Mouse (Mus musculus): ENCODE measurements around the gene Ralgps2. TPM values are rescaled to one million over a fixed set of nuclear protein-coding genes. Genes with fewer than 3 reads are reported as not detected.

Gene Ralgps2
- polyA plus RNA-seq, 1 experiment from 2014 or later = 60.2 TPM

- WGBS = 33% methylated on average over 5 of the region's 5 CpGs
- H3K36me3 ChIP-seq (ENCODE audit: control insufficient read depth, insufficient read depth, low read length) = no peaks in the 10 kb centered on the region
- no peaks in the 10 kb centered on the region for H3K9me3 ChIP-seq (ENCODE audit: control insufficient read depth, low read length)
- H3K27ac ChIP-seq (replicated peaks in 1 of 2; ENCODE audit: control insufficient read depth in 1 of 2, insufficient read depth in 1 of 2, low read depth in 2 of 2, low read length in 2 of 2) = no peak overlapping the region
- no peak overlapping the region for H3K9ac ChIP-seq (ENCODE audit: low read length)
- H3K27me3 ChIP-seq (ENCODE audit: control insufficient read depth, insufficient read depth, low read length) = no peaks in the 10 kb centered on the region
- H3K4me1 ChIP-seq (ENCODE audit: control insufficient read depth in 2 of 2, insufficient read depth in 2 of 2, low read length in 2 of 2) = peaks cover 2 to 36% of the 10 kb centered on the region in 2 experiments; a peak in 3 of 4 replicates
- ATAC-seq (ENCODE audit: insufficient number of reproducible peaks, insufficient read depth, low FRiP score, low read depth) = no peak
- no peak overlapping the region for H3K4me2 ChIP-seq (ENCODE audit: low read length)
- no peak overlapping the region for H3K4me3 ChIP-seq (ENCODE audit: control insufficient read depth in 1 of 2, insufficient read depth in 1 of 2, low read depth in 1 of 2, low read length in 2 of 2)
These were observed 9.2 kb downstream of the Ralgps2 start for GRCm38 (mm10) chr1:156930263-156930662.

GRCm38 (mm10) chr1:156928255-156928654, 11.2 kb downstream of the Ralgps2 start:
- Histone ChIP-seq H3K4me1 (ENCODE audit: control insufficient read depth in 2 of 2, insufficient read depth in 2 of 2, low read length in 2 of 2) (peaks cover 4 to 47% of the 10 kb centered on the region in 2 experiments), H3K27me3 (ENCODE audit: control insufficient read depth, insufficient read depth, low read length) (no peaks in the 10 kb centered on the region), H3K36me3 (ENCODE audit: control insufficient read depth, insufficient read depth, low read length) (no peaks in the 10 kb centered on the region), H3K9ac (ENCODE audit: low read length) (no peak overlapping the region), H3K4me3 (ENCODE audit: control insufficient read depth in 1 of 2, insufficient read depth in 1 of 2, low read depth in 1 of 2, low read length in 2 of 2) (no peak overlapping the region), H3K4me2 (ENCODE audit: low read length) (no peak overlapping the region), H3K9me3 (ENCODE audit: control insufficient read depth, low read length) (no peaks in the 10 kb centered on the region), H3K27ac (replicated peaks in 1 of 2; ENCODE audit: control insufficient read depth in 1 of 2, insufficient read depth in 1 of 2, low read depth in 2 of 2, low read length in 2 of 2) (no peak overlapping the region)
- WGBS = 86% methylated on average over 4 of the region's 4 CpGs
- no peak for ATAC-seq (ENCODE audit: insufficient number of reproducible peaks, insufficient read depth, low FRiP score, low read depth)

- no peaks in the 10 kb centered on the region for H3K27me3 ChIP-seq (ENCODE audit: control insufficient read depth, insufficient read depth, low read length)
- H3K4me3 ChIP-seq (ENCODE audit: control insufficient read depth in 1 of 2, insufficient read depth in 1 of 2, low read depth in 1 of 2, low read length in 2 of 2) = no peak overlapping the region
- H3K9ac ChIP-seq (ENCODE audit: low read length) = no peak overlapping the region
- H3K4me2 ChIP-seq (ENCODE audit: low read length) = no peak overlapping the region
- ATAC-seq (ENCODE audit: insufficient number of reproducible peaks, insufficient read depth, low FRiP score, low read depth) = no peak
- H3K27ac ChIP-seq (replicated peaks in 1 of 2; ENCODE audit: control insufficient read depth in 1 of 2, insufficient read depth in 1 of 2, low read depth in 2 of 2, low read length in 2 of 2) = no peak overlapping the region
- H3K9me3 ChIP-seq (ENCODE audit: control insufficient read depth, low read length) = no peaks in the 10 kb centered on the region
- no peaks in the 10 kb centered on the region for H3K36me3 ChIP-seq (ENCODE audit: control insufficient read depth, insufficient read depth, low read length)
- WGBS = 90% methylated on average over 1 of the region's 1 CpGs
- peaks cover 10 to 44% of the 10 kb centered on the region in 2 experiments for H3K4me1 ChIP-seq (ENCODE audit: control insufficient read depth in 2 of 2, insufficient read depth in 2 of 2, low read length in 2 of 2)
These were observed 15.9 kb downstream of the Ralgps2 start for GRCm38 (mm10) chr1:156923511-156923910.

- no peaks in the 10 kb centered on the region for H3K9me3 ChIP-seq (ENCODE audit: control insufficient read depth, low read length)
- H3K9ac ChIP-seq (ENCODE audit: low read length) = no peak overlapping the region
- H3K4me3 ChIP-seq (ENCODE audit: control insufficient read depth in 1 of 2, insufficient read depth in 1 of 2, low read depth in 1 of 2, low read length in 2 of 2) = no peak overlapping the region
- 71% methylated on average over 6 of the region's 6 CpGs for WGBS
- no peak overlapping the region for H3K4me2 ChIP-seq (ENCODE audit: low read length)
- H3K4me1 ChIP-seq (ENCODE audit: control insufficient read depth in 2 of 2, insufficient read depth in 2 of 2, low read length in 2 of 2) = peaks cover 10 to 43% of the 10 kb centered on the region in 2 experiments
- ATAC-seq (ENCODE audit: insufficient number of reproducible peaks, insufficient read depth, low FRiP score, low read depth) = no peak
- no peaks in the 10 kb centered on the region for H3K36me3 ChIP-seq (ENCODE audit: control insufficient read depth, insufficient read depth, low read length)
- H3K27me3 ChIP-seq (ENCODE audit: control insufficient read depth, insufficient read depth, low read length) = no peaks in the 10 kb centered on the region
- no peak overlapping the region for H3K27ac ChIP-seq (replicated peaks in 1 of 2; ENCODE audit: control insufficient read depth in 1 of 2, insufficient read depth in 1 of 2, low read depth in 2 of 2, low read length in 2 of 2)
These were observed 16.5 kb downstream of the Ralgps2 start for GRCm38 (mm10) chr1:156922921-156923320.

- Histone ChIP-seq H3K36me3 (ENCODE audit: control insufficient read depth, insufficient read depth, low read length) (no peaks in the 10 kb centered on the region), H3K27me3 (ENCODE audit: control insufficient read depth, insufficient read depth, low read length) (no peaks in the 10 kb centered on the region)
These were observed 18.0 kb downstream of the Ralgps2 start for GRCm38 (mm10) chr1:156921290-156921994.

GRCm38 (mm10) chr1:156917460-156917859, 22.0 kb downstream of the Ralgps2 start:
- H3K9me3 ChIP-seq (ENCODE audit: control insufficient read depth, low read length) = no peaks in the 10 kb centered on the region
- no peaks in the 10 kb centered on the region for H3K36me3 ChIP-seq (ENCODE audit: control insufficient read depth, insufficient read depth, low read length)
- WGBS = 10% methylated on average over 3 of the region's 3 CpGs
- no peak overlapping the region for H3K9ac ChIP-seq (ENCODE audit: low read length)
- no peaks in the 10 kb centered on the region for H3K27me3 ChIP-seq (ENCODE audit: control insufficient read depth, insufficient read depth, low read length)
- H3K4me2 ChIP-seq (ENCODE audit: low read length) = no peak overlapping the region
- no peak overlapping the region for H3K27ac ChIP-seq (replicated peaks in 1 of 2; ENCODE audit: control insufficient read depth in 1 of 2, insufficient read depth in 1 of 2, low read depth in 2 of 2, low read length in 2 of 2)
- ATAC-seq (ENCODE audit: insufficient number of reproducible peaks, insufficient read depth, low FRiP score, low read depth) = no peak
- H3K4me3 ChIP-seq (ENCODE audit: control insufficient read depth in 1 of 2, insufficient read depth in 1 of 2, low read depth in 1 of 2, low read length in 2 of 2) = no peak overlapping the region
- peaks cover 8 to 18% of the 10 kb centered on the region in 2 experiments for H3K4me1 ChIP-seq (ENCODE audit: control insufficient read depth in 2 of 2, insufficient read depth in 2 of 2, low read length in 2 of 2)

More at GRCm38 (mm10) chr1:156921290-156921994, 18.0 kb downstream of the Ralgps2 start:
- no peak for ATAC-seq (ENCODE audit: insufficient number of reproducible peaks, insufficient read depth, low FRiP score, low read depth)
- Histone ChIP-seq H3K4me3 (ENCODE audit: control insufficient read depth in 1 of 2, insufficient read depth in 1 of 2, low read depth in 1 of 2, low read length in 2 of 2) (no peak overlapping the region), H3K9me3 (ENCODE audit: control insufficient read depth, low read length) (no peaks in the 10 kb centered on the region), H3K4me2 (ENCODE audit: low read length) (no peak overlapping the region), H3K4me1 (ENCODE audit: control insufficient read depth in 2 of 2, insufficient read depth in 2 of 2, low read length in 2 of 2) (peaks cover 10 to 35% of the 10 kb centered on the region in 2 experiments), H3K9ac (ENCODE audit: low read length) (0 out of 2 replicates have a peak overlapping the region, but pooled peaks have one; percentile 23), H3K27ac (replicated peaks in 1 of 2; ENCODE audit: control insufficient read depth in 1 of 2, insufficient read depth in 1 of 2, low read depth in 2 of 2, low read length in 2 of 2) (peak overlapping the region; percentile 29 to 43)
- 59% methylated on average over 12 of the region's 12 CpGs for WGBS

GRCm38 (mm10) chr1:156916361-156916760, 23.1 kb downstream of the Ralgps2 start:
- no peak overlapping the region for H3K4me2 ChIP-seq (ENCODE audit: low read length)

GRCm38 (mm10) chr1:156914942-156915341, 24.5 kb downstream of the Ralgps2 start:
- no peak for ATAC-seq (ENCODE audit: insufficient number of reproducible peaks, insufficient read depth, low FRiP score, low read depth)
- H3K27ac ChIP-seq (replicated peaks in 1 of 2; ENCODE audit: control insufficient read depth in 1 of 2, insufficient read depth in 1 of 2, low read depth in 2 of 2, low read length in 2 of 2) = no peak overlapping the region
- H3K4me3 ChIP-seq (ENCODE audit: control insufficient read depth in 1 of 2, insufficient read depth in 1 of 2, low read depth in 1 of 2, low read length in 2 of 2) = no peak overlapping the region
- no peak overlapping the region for H3K9ac ChIP-seq (ENCODE audit: low read length)
- H3K27me3 ChIP-seq (ENCODE audit: control insufficient read depth, insufficient read depth, low read length) = no peaks in the 10 kb centered on the region
- H3K36me3 ChIP-seq (ENCODE audit: control insufficient read depth, insufficient read depth, low read length) = no peaks in the 10 kb centered on the region
- H3K4me1 ChIP-seq (ENCODE audit: control insufficient read depth in 2 of 2, insufficient read depth in 2 of 2, low read length in 2 of 2) = no peaks in the 10 kb centered on the region
- no peak overlapping the region for H3K4me2 ChIP-seq (ENCODE audit: low read length)
- no peaks in the 10 kb centered on the region for H3K9me3 ChIP-seq (ENCODE audit: control insufficient read depth, low read length)
- WGBS = 79% methylated on average over 5 of the region's 5 CpGs

More at GRCm38 (mm10) chr1:156916361-156916760, 23.1 kb downstream of the Ralgps2 start:
- Histone ChIP-seq H3K4me3 (ENCODE audit: control insufficient read depth in 1 of 2, insufficient read depth in 1 of 2, low read depth in 1 of 2, low read length in 2 of 2) (no peak overlapping the region), H3K27me3 (ENCODE audit: control insufficient read depth, insufficient read depth, low read length) (no peaks in the 10 kb centered on the region), H3K4me1 (ENCODE audit: control insufficient read depth in 2 of 2, insufficient read depth in 2 of 2, low read length in 2 of 2) (peaks cover 3 to 12% of the 10 kb centered on the region in 2 experiments; a peak in 3 of 4 replicates), H3K9ac (ENCODE audit: low read length) (no peak overlapping the region), H3K36me3 (ENCODE audit: control insufficient read depth, insufficient read depth, low read length) (no peaks in the 10 kb centered on the region), H3K9me3 (ENCODE audit: control insufficient read depth, low read length) (no peaks in the 10 kb centered on the region), H3K27ac (replicated peaks in 1 of 2; ENCODE audit: control insufficient read depth in 1 of 2, insufficient read depth in 1 of 2, low read depth in 2 of 2, low read length in 2 of 2) (no peak overlapping the region)
- 87% methylated on average over 3 of the region's 3 CpGs for WGBS
- no peak for ATAC-seq (ENCODE audit: insufficient number of reproducible peaks, insufficient read depth, low FRiP score, low read depth)

Measured in heart, embryonic 14.5 days (tissue).